Mouse (Mus musculus) B cell, adult 2 months (primary cell): ENCODE measurements around the gene Prkcz.
A peak's percentile ranks its signal among the peaks of the same experiment; 100 is the strongest.

Experiments used
- DNase-seq, 2 experiments: peaks; one replicate each; pipeline ENCODE4 v3.0.0; 2022

Prkcz gene

DNA sequence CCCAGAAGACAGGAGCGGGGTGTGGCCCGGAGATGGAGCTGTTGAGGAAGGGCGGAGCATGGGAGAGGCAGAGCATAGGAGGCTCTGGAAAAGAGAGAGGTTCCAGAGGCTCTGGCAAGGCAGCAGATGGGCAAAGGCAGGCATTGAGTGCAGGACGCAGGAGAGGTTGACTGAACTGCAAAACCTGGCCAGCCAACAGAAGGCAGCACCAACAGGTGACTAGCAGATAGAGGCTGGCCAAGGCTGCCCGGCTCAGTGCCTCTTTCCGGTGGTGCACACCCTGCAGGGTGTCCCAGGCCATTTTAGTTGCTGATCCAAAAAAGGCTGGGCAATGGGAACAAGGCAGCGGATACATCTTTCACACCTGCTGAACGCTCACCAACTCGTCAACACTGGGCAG lies 119.4 kb downstream of the Prkcz start:
- no peak for DNase-seq

GRCm38 (mm10) chr4:155239494-155239893 lies 121.7 kb downstream of the Prkcz start:
- no peak for DNase-seq

GRCm38 (mm10) chr4:155238276-155238675 lies 122.9 kb downstream of the Prkcz start:
- DNase-seq = no peak

DNA sequence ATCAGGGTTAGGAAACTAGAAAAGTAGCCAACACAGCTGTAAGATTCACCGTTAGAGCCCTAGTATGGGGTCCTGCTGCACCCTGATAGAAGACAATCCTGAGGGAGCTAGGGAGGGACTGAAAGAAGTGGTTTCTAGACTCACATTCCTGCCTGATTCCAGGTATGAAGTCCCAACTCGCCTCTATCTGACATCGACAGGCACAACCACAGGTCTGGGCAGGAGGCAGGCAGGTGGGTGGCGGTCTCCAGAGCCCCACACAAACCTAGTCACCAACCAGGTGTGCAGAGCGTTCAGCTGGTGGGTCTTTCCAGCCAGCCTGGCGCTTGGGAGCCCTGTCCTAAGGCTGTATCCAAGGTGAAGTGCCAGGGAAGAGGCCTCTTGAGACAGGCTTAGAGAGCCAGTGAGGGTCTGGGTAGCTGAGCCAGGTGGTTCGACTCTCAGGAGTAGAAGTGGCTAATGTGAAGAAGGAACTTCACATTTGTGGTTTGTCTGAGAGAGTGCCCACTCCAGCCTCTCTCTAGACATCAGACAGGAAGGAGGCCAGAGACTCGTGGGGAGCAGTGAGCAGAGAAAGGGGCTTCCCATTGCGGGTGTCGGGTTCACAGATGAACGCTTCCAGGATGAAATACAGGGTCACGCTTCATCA lies 124.3 kb downstream of the Prkcz start:
- peak; percentile 74 to 82 for DNase-seq

DNA sequence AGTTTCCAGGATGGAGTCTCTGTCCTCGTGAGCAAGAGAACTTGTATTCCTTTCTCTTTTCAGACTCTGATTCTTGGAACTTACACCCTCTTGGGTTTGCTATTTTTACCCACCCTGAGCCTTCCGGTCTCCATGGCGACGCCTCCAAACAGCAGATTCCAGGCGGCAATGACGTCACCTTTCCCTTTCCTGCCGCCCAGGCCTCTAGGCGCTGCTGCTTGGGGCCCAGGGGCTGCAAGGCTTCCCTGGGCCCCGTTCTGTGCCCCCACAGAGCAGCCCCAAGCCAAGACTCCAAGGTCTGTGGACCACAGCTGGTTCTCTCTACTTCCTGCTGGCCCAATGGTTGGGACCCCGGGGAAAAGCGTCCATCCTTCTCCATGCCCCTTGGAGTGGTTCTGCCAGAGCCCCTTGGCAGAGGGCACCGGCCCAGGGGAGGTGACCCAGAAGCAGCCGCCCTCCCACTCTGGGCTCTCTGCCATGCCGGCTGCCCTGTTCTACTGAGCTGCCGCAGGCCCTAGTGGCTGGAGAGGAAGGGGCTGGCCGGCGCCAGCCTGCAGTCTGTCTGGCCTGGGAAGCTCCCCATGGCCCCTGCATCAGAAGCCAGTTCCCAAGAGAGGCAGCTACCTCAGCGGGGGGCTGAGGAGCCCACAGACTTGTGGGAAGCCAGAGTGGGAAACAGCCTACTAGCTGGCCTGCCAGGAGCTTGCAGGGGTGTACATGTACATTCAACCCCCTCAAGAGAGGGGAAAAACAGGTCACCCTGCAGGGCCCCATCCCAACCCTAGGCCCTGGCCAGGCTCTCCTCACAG lies 125.6 kb downstream of the Prkcz start:
- peak; percentile 9 to 29 for DNase-seq

GRCm38 (mm10) chr4:155234371-155235310 lies 126.5 kb downstream of the Prkcz start:
- peak; percentile 52 to 58 for DNase-seq

- peak in 1 of 2 experiments; percentile 11 for DNase-seq
Measured at GRCm38 (mm10) chr4:155233878-155234277, 127.3 kb downstream of the Prkcz start.

- no peak for DNase-seq
Measured at GRCm38 (mm10) chr4:155228461-155228860, 132.7 kb downstream of the Prkcz start.

DNA sequence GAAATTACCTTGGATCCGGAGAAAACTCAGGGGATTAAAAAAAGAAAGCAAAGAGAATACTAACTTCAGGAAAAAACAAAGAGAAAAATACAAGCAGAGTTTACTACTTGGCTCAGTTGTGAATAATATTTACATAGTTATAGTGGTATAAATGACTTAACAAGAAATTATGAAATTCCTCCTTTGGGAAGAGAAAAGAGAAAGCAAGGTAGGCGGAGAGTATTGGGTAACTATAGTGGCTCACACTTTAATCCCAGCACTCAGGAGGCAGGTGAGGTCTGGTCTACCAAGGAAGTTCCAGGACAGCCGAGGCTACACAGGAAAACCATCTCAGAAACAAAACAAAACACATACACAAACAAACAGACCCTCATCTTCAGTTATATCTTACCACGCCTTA lies 133.2 kb downstream of the Prkcz start:
- no peak for DNase-seq

GRCm38 (mm10) chr4:155225918-155226317 lies 135.2 kb downstream of the Prkcz start:
- no peak for DNase-seq

DNA sequence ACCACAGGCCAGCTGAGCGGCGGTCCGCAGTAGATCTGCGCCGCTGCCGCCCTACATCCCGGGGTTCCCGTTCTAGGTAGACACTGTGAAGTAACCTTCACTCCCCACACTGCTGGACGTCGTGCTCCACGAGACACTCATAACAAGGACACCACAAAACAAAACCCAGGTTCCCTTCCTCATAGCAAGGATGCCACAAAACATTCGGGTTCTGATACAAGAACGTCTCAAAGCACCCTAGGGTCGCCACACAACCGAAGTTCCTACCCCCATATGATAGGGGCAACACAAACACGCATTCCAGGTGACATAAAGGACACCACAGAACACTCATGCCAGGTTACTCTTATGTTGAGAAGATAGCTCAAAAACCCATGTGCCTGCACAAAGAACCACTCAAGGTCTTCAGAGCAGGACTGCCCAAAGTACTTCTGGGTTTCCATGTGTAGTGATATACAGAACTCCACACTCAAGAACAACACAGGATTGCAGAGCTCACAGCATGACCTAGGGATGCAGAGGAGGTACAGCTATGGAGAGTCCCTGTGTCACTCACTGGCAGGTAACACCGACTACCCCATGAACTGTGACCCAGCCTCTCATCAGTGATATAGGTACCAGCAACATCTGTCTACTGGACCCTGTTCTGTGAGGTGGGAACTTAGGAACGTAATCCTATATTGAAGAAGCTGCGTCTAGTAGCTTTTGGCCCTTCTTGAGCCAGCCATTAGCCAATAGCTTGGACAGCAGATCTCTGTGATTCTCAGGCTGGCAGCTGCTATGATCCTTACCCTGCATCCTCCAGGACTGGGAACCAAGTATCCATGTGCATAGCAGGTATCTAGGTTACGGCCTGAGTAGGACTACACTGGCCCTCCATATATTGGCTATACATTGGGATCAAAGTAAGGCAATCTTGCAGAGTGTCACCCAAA lies 137.3 kb downstream of the Prkcz start:
- no peak for DNase-seq

DNA sequence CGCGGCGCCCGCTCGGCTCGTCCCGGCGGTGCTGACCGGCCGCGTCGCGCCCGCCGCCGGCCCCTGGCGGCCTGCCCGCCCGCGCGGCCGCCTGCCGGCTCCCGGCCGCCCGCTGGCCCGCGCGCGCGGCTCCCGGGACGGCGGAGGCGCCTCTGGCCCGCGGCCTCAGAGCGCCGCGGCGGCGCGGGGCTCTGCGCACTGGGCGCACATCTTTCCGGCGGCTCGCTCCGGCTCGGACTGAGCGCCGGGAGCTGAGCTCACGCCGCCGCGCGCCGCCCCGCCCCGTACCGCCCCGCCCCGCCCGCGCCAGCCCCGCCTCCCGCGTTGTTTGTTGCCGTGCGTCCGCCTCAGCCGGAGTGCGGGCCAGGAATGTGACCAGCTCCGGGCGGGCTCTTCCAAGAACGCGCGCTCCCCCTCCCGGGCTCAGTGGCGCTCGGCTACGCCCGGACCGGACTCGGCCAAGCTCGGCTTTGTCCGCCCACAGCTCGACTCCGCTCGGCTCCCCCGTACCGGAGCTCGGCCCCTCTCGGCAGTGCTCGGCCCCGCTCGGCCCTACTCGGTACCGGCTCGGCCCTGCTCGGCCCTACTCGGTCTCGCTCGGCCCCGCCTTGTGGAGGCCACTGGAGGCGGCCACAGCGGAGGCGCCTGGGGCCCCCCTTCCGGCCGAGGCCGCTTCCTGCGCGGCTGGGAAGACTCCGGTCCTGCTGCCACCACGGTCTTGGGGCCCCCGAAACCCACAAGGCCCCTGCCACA lies 138.1 kb downstream of the Prkcz start:
- peak; percentile 98 for DNase-seq

- no peak for DNase-seq
Measured at GRCm38 (mm10) chr4:155222552-155222840, 138.7 kb downstream of the Prkcz start, which contains the start of gene Ski. Gene Ski (minus strand): TSS chr4:155222592.

- DNase-seq = peak; percentile 59 to 66
Measured at GRCm38 (mm10) chr4:155221599-155222551, 139.3 kb downstream of the Prkcz start.

GRCm38 (mm10) chr4:155221106-155221505 lies 140.1 kb downstream of the Prkcz start:
- DNase-seq = no peak

DNA sequence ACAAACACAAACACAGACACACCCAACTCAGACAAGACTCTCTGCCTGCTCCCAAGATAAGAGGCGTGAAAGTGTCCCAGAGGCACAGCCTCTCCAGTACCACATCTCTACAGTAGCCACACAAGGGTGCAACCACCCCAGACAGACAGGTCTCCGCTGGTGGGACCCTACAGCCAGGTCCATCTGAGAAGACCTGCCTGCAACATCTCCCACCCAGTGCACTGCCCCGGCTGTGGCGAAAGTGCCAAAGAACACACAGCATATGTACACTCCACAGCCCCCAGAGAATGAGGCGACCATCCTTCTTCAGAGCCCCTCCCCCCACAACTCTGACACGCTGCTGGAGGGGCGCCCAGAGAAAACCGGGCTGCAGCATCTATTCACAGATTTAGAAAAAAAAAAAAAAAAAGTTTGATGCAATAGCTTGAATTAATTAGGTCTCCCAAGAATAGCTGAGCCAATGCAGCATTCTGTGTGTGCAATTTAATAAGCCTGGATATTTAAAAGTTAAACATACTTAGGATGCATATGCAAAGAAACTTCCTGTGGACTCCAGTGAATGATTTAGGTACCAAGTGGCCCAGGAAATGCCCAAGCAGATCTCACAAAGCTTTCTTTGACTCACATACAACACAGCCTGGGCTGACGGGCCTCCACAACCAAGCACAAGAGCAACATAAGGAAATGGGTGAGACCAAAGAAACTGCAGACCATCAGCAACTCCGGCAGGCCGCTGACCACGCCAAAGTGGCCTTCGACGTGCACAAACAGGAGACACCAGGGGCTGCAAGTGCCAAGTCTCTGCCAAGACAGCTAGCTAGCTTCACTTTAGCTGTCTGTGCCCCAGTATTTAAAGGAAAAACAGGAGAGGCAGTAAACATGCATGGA lies 140.7 kb downstream of the Prkcz start:
- DNase-seq = peak; percentile 15 to 19

GRCm38 (mm10) chr4:155219271-155220212 lies 141.6 kb downstream of the Prkcz start:
- peak in 1 of 2 experiments; percentile 28 for DNase-seq
